Mouse (Mus musculus): ENCODE data around the gene Clmn. TPM values are rescaled to one million over a fixed set of nuclear protein-coding genes. Genes with fewer than 3 reads are reported as not detected.

Clmn gene
- polyA plus RNA-seq, 1 experiment = not detected

- no peaks in the 10 kb centered on the region for H3K4me1 ChIP-seq (ENCODE audit: control insufficient read depth, insufficient read depth, low read length)
- no peak for TF ChIP-seq CTCF (IDR thresholded peaks at IDR 0.05; ENCODE audit: control insufficient read depth, insufficient read depth, low read length)
- TF ChIP-seq POLR2A (IDR thresholded peaks at IDR 0.05; ENCODE audit: borderline replicate concordance, control insufficient read depth, low read depth, low read length) = no peak
- no peak overlapping the region for H3K27ac ChIP-seq (ENCODE audit: control insufficient read depth, insufficient read depth, low read depth, low read length, poor library complexity)
- 75% methylated on average over 7 of the region's 7 CpGs for WGBS
- no peak overlapping the region for H3K4me3 ChIP-seq (replicated peaks; ENCODE audit: control insufficient read depth, low read depth, low read length)
Observed at GRCm38 (mm10) chr12:104814291-104814690, 50.6 kb downstream of the Clmn start.

DNA sequence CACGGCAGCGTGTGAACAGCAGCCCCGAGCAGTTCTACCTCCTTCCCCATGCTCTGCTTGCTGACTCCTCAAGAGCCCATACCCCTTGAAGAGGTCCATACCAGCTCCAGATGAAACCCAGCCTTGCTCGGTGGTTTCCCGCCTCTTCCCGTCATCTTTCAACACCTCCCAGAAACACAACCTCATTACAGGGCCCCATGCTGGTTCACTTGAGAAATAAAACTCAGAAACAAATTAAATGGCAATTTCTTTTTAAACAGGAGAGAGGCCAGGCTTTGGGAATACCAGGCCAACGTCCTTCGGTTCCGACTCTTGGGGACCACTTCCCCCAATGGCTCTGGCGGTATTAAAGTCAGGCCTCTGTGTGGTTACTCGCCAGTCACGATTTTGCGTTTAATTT lies 51.1 kb downstream of the Clmn start:
- WGBS = 84% methylated on average over 13 of the region's 13 CpGs
- Histone ChIP-seq H3K4me3 (replicated peaks; ENCODE audit: control insufficient read depth, low read depth, low read length) (no peak overlapping the region), H3K4me1 (ENCODE audit: control insufficient read depth, insufficient read depth, low read length) (no peaks in the 10 kb centered on the region), H3K27ac (ENCODE audit: control insufficient read depth, insufficient read depth, low read depth, low read length, poor library complexity) (no peak overlapping the region)
- no peak for TF ChIP-seq CTCF (IDR thresholded peaks at IDR 0.05; ENCODE audit: control insufficient read depth, insufficient read depth, low read length)
- no peak for TF ChIP-seq POLR2A (IDR thresholded peaks at IDR 0.05; ENCODE audit: borderline replicate concordance, control insufficient read depth, low read depth, low read length)

DNA sequence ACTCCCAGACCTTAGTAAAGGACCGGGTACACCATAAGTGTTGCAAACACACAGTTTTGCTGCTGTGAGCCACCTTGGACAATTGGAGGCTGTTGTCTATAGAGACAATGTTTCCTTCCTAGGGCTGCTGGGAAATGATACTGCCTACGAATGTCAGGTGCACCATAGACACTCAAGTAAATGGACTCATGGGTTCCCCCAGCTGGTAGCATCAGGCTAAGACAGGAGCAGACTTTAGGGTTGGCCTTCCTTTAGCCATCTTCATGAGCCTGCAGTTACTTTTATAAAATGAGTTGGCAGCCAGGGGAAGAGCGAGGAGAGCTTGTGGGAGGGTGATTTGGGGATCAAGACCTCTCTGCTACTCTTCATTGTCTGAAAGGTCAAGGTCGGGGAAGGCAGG lies 52.2 kb downstream of the Clmn start:
- Histone ChIP-seq H3K4me3 (replicated peaks; ENCODE audit: control insufficient read depth, low read depth, low read length) (no peak overlapping the region), H3K27ac (ENCODE audit: control insufficient read depth, insufficient read depth, low read depth, low read length, poor library complexity) (no peak overlapping the region), H3K4me1 (ENCODE audit: control insufficient read depth, insufficient read depth, low read length) (no peaks in the 10 kb centered on the region)
- TF ChIP-seq CTCF (IDR thresholded peaks at IDR 0.05; ENCODE audit: control insufficient read depth, insufficient read depth, low read length) (peak; percentile 28; the same call in 1 of the 2 replicates), POLR2A (IDR thresholded peaks at IDR 0.05; ENCODE audit: borderline replicate concordance, control insufficient read depth, low read depth, low read length) (no peak)
- WGBS = 58% methylated on average over 4 of the region's 4 CpGs

DNA sequence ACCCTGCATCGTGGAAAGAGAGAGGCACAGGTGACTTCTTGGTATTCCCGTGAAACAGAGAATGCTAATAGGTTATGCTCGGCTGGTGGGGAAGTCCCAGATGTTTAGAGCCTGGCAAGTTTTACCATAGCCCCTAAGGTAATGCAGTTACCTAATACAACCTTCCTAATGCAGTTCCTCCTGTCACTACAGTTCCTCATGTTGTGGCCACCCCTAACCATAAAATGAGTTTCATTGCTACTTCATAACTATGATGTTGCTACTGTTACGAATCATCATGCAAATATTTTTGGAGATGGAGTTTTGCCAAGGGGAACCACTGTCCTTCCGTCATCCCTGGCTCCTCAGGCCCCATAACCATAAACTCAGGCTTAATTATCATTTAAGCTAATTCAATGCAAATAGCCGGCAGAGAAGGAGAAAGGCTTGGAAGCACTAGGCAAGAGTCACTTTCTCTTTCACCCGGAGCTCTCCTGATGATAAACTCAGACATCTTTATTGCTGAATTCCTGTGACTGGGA lies 53.9 kb downstream of the Clmn start:
- Histone ChIP-seq H3K4me3 (replicated peaks; ENCODE audit: control insufficient read depth, low read depth, low read length) (no peak overlapping the region), H3K4me1 (ENCODE audit: control insufficient read depth, insufficient read depth, low read length) (no peaks in the 10 kb centered on the region), H3K27ac (ENCODE audit: control insufficient read depth, insufficient read depth, low read depth, low read length, poor library complexity) (no peak overlapping the region)
- 16% methylated on average over 7 of the region's 7 CpGs for WGBS
- TF ChIP-seq CTCF (IDR thresholded peaks at IDR 0.05; ENCODE audit: control insufficient read depth, insufficient read depth, low read length) (no peak), POLR2A (IDR thresholded peaks at IDR 0.05; ENCODE audit: borderline replicate concordance, control insufficient read depth, low read depth, low read length) (no peak)

DNA sequence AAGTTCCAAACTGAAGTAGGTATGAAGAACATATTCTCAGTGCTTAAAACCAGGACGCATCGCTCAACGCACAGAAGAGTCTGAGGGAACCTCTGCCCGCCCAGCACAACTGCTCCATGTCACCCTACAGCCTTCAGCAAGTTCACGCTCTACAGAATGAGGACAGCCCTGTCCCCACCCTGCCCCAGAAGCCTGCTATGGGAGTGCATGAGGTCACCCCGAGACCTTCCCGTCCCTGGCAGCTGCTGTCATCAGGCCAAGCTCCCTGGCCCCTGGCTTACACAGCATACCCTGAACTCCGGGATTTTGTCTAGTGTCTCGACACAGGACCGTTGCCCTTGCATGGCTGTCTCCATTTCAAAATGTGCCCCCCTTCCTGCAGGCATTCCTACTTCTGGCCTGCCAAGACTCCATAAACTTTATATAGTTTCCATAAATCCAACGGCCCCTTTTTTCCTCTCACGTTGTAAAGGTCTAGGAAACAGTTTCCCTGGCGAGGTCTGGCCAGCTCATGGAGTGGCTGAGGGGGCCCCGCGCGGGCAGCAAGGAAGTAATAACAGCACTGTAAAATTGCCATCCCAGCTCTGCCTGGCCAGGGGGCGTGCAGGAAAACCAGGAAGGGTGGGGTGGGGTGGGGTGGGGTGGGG lies 56.3 kb downstream of the Clmn start:
- Histone ChIP-seq H3K4me3 (replicated peaks; ENCODE audit: control insufficient read depth, low read depth, low read length) (no peak overlapping the region), H3K4me1 (ENCODE audit: control insufficient read depth, insufficient read depth, low read length) (no peaks in the 10 kb centered on the region), H3K27ac (ENCODE audit: control insufficient read depth, insufficient read depth, low read depth, low read length, poor library complexity) (no peak overlapping the region)
- no peak for TF ChIP-seq CTCF (IDR thresholded peaks at IDR 0.05; ENCODE audit: control insufficient read depth, insufficient read depth, low read length)
- TF ChIP-seq POLR2A (IDR thresholded peaks at IDR 0.05; ENCODE audit: borderline replicate concordance, control insufficient read depth, low read depth, low read length) = no peak
- 72% methylated on average over 17 of the region's 17 CpGs for WGBS

DNA sequence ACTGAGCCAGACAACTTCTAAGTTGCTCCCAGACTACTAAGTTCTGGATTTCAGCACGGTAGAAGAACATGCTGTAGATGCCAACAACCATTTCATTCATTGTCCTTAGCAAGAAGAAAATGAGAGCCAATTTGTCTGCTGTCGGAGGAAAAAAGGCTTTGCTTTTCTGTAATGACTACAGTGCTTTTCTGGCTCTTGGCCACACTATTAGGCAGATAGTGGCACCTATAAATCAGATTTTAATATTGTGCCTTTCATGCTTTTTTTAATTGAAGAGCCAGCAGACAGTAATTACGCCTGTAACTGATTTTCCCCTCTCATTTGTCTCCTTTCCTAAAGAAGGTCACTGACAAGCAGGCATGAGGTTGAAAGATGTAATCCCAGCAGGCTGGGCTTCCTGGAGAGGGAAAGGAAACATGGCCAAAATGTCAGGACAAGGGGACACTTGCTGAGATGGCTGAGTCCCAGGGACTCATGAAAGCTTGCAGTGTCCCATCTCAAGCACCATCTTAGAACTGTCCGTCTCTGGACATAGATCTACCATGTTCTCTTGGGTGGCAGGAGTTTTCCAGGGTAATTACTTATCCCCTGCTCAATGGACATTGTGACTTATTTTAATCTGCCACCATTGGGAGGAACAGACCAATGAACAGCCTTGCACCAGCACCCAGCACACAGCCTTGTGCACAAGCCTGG lies 58.0 kb downstream of the Clmn start:
- TF ChIP-seq POLR2A (IDR thresholded peaks at IDR 0.05; ENCODE audit: borderline replicate concordance, control insufficient read depth, low read depth, low read length) (no peak), CTCF (IDR thresholded peaks at IDR 0.05; ENCODE audit: control insufficient read depth, insufficient read depth, low read length) (no peak)
- Histone ChIP-seq H3K4me3 (replicated peaks; ENCODE audit: control insufficient read depth, low read depth, low read length) (no peak overlapping the region), H3K27ac (ENCODE audit: control insufficient read depth, insufficient read depth, low read depth, low read length, poor library complexity) (no peak overlapping the region), H3K4me1 (ENCODE audit: control insufficient read depth, insufficient read depth, low read length) (no peaks in the 10 kb centered on the region)
- WGBS = 77% methylated on average over 4 of the region's 4 CpGs

DNA sequence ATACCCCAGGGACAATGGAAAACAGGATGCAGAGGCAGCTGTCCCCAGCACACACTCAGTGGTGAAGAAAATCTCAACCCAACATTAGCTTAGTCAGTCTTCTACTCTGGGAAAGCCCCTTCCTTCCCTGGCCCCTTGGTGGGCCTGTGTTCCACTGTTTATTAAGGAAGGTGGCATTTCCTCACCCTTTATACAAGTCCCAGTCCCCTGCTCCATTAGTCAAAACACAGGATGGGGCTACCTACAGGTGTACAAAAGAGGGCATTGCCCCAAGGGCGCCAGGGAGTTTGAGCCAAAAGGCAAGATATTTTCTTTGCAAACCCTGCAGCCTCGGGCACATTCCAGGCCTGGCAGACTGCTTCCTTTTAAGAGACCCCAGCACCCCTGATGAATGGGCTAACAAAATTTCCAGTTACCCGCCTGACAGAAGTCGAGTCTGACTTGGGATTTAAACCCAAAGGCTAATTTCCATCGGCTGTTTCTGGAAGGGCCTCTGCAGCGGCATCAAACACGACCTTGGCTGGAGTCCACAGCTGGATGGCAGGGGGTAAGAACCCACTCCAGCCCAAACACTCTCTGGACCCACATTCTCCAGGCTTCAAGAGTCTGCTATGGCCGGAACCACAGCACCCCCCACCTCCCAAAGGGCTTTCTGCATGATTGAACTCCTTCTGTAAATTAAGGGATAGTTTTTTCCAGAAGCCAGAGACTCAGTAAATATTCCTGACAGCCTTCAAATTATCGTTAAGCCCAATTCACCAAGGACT lies 63.2 kb downstream of the Clmn start:
- no peak overlapping the region for H3K4me3 ChIP-seq (replicated peaks; ENCODE audit: control insufficient read depth, low read depth, low read length)
- H3K27ac ChIP-seq (ENCODE audit: control insufficient read depth, insufficient read depth, low read depth, low read length, poor library complexity) = no peak overlapping the region
- no peak for TF ChIP-seq POLR2A (IDR thresholded peaks at IDR 0.05; ENCODE audit: borderline replicate concordance, control insufficient read depth, low read depth, low read length)
- no peak for TF ChIP-seq CTCF (IDR thresholded peaks at IDR 0.05; ENCODE audit: control insufficient read depth, insufficient read depth, low read length)
- no peaks in the 10 kb centered on the region for H3K4me1 ChIP-seq (ENCODE audit: control insufficient read depth, insufficient read depth, low read length)
- 72% methylated on average over 9 of the region's 9 CpGs for WGBS

GRCm38 (mm10) chr12:104799365-104799764 lies 65.5 kb downstream of the Clmn start:
- 79% methylated on average over 3 of the region's 3 CpGs for WGBS
- no peak for TF ChIP-seq POLR2A (IDR thresholded peaks at IDR 0.05; ENCODE audit: borderline replicate concordance, control insufficient read depth, low read depth, low read length)
- TF ChIP-seq CTCF (IDR thresholded peaks at IDR 0.05; ENCODE audit: control insufficient read depth, insufficient read depth, low read length) = no peak
- Histone ChIP-seq H3K4me3 (replicated peaks; ENCODE audit: control insufficient read depth, low read depth, low read length) (no peak overlapping the region), H3K4me1 (ENCODE audit: control insufficient read depth, insufficient read depth, low read length) (no peaks in the 10 kb centered on the region), H3K27ac (ENCODE audit: control insufficient read depth, insufficient read depth, low read depth, low read length, poor library complexity) (no peak overlapping the region)

All from bone marrow, adult 2 months (tissue).